Mouse (Mus musculus) cortical plate, adult 2 months (tissue): ENCODE results near the gene Gm42742.
A peak's percentile ranks its signal among the peaks of the same experiment; 100 is the strongest.

Experiments
- CTCF ChIP-seq: fragments of 200-500 bp; IDR thresholded peaks from 2 replicates; pipeline ENCODE4 v1.5.1; 2011; ENCODE audit warnings: mild to moderate bottlenecking, control low read depth, low read length; ENCODE audit not compliant: insufficient read depth; ENCODE audit errors: extremely low read depth
- POLR2A ChIP-seq: fragments of 200-500 bp; IDR thresholded peaks from 2 replicates; pipeline ENCODE4 v1.6.1; 2011; ENCODE audit warnings: mild to moderate bottlenecking, low read length, control low read depth; ENCODE audit not compliant: insufficient read depth; ENCODE audit errors: extremely low read depth

- TF ChIP-seq POLR2A: peak; percentile 75; the same call in 1 of the 2 replicates
- no peak for TF ChIP-seq CTCF
These were observed at the start of gene Gm42742, which contains the start of gene Prrt2 for GRCm38 (mm10) chr7:127020901-127021562.
